Mouse (Mus musculus): Measurements from ENCODE around the gene Tnfrsf12a. TPM values are rescaled to one million over a fixed set of nuclear protein-coding genes. Genes with fewer than 3 reads are reported as not detected.
A peak's percentile ranks its signal among the peaks of the same experiment; 100 is the strongest.

Gene Tnfrsf12a
- 107 and 116 TPM in 2 replicates for polyA plus RNA-seq (2015; fragmentation: Nextera tagmentation; extraction: Ambion mirVana)

GRCm38 (mm10) chr17:23677236-23677679 lies at the start of gene Tnfrsf12a:
Gene Tnfrsf12a, minus strand, starts transcription at chr17:23677468.
- peak within 1 kb of the TSS; percentile 82 for H3K4me2 ChIP-seq
- under 1% methylated on average over 34 of the region's 34 CpGs for WGBS
- H3K27me3 ChIP-seq, result peaks cover 43% of the 10 kb centered on the region
- 0 out of 2 replicates have a peak, but pooled peaks cover 4% of the 10 kb centered on the region for H3K36me3 ChIP-seq
- H3K4me3 ChIP-seq, result peak within 1 kb of the TSS; percentile 62
- H3K9me3 ChIP-seq (replicated peaks), result no peaks in the 10 kb centered on the region
- ATAC-seq (replicated peaks; ENCODE audit: insufficient number of reproducible peaks, insufficient read depth, low FRiP score, low read depth), result peak; percentile 36; the same call in 1 of the 2 replicates
- peak within 1 kb of the TSS; percentile 71 for H3K9ac ChIP-seq
- H3K4me1 ChIP-seq (replicated peaks), result peaks cover 47% of the 10 kb centered on the region
- H3K27ac ChIP-seq, result peak within 1 kb of the TSS; percentile 97

DNA sequence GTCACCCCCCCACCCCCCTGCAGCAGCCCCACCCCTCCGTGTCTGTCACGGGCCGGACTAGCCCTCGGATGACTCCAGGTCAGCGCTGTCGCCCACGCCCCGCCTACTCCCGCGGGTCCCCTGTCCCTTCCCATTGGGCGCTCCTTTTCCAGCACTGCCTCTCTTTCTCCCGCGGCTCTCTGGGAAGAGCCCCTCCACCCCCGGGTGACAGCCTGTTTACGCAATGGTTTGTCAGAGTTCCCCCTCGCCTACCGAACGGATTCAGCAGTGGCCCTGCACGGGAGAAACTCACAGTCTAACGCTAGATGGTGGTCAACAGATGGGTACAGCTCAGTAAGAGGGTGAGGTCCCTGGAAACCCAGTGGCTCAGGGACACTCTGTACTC lies 49.5 kb upstream of the Tnfrsf12a start:
- peak overlapping the region; percentile 74 for H3K9ac ChIP-seq
- ATAC-seq (replicated peaks; ENCODE audit: insufficient number of reproducible peaks, insufficient read depth, low FRiP score, low read depth), result peak; percentile 89
- WGBS, result 0% methylated on average over 20 of the region's 20 CpGs

DNA sequence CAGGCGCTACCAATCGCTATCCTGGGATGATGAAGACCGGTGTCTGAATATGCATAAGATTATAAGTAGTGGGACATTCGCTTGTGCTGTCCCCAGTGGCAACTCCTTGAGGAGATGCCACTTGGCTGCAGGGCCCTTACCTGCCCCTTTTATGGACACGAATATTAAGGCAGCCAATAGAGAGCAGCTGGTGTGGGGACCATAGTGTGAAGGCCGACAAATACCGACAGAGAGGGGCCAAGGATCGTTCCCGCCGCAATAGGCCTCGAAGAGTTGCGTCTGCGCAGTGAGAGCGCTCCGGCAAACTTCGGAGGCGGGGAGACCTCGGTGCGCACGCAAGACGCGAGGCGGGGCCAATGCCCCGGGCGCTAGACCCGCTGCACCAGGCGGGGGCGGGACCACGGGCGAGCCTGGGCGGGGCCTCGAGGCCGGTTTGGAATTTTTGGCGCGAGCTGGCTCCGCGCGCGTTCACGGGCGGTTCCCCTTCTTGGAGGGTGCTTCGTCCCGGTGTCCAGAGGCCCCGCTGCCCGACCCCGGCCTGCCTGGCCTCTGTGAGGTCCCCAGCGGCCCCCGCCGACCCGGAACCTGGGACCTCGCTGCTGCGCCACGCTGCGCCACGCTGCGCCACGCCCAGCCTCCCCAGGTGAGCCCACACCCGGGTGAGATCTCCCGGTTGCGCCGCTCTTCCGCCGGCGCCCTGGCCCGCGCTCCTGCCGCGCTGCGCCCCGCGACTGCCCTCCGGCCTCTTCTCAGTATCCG lies 48.9 kb upstream of the Tnfrsf12a start, which contains the start of gene Pkmyt1:
TSS of gene Pkmyt1 (plus strand) at position 338 of the 759 bp plus-strand sequence.
- peaks cover 14% of the 10 kb centered on the region for H3K4me1 ChIP-seq (replicated peaks)
- WGBS, result 1% methylated on average over 72 of the region's 73 CpGs

More for the DNA sequence above, 49.5 kb upstream of the Tnfrsf12a start:
- Histone ChIP-seq H3K27ac (peak overlapping the region; percentile 83), H3K27me3 (no peaks in the 10 kb centered on the region), H3K4me2 (peak overlapping the region; percentile 68), H3K36me3 (no peaks in the 10 kb centered on the region), H3K9me3 (replicated peaks) (no peaks in the 10 kb centered on the region), H3K4me1 (replicated peaks) (peaks cover 14% of the 10 kb centered on the region), H3K4me3 (peak overlapping the region; percentile 65)

DNA sequence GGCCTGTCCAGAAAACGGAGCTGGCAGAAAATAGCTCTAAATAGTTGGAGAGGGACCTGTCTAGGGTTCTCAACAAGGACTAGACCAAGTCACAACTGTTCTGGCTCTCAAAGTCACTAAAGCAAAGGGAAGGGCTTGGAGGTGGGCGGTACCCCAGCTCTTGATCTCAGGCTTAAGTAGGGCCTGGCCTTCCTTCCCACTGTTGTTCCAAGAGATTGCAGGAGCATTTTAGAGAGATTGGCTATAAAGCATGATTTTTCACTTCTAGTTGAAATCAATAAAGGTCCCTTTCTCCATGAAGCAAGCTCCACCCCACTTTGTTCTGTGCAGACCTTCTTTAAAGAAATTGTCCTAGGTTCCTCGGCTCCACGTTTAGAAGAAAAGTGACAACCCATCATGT lies 48.2 kb upstream of the Tnfrsf12a start:
- Histone ChIP-seq H3K27me3 (no peaks in the 10 kb centered on the region), H3K36me3 (no peaks in the 10 kb centered on the region), H3K27ac (peak overlapping the region; percentile 70), H3K4me2 (peak overlapping the region; percentile 68), H3K4me1 (replicated peaks) (peaks cover 14% of the 10 kb centered on the region), H3K4me3 (peak overlapping the region; percentile 65), H3K9ac (peak overlapping the region; percentile 57; the same call in 1 of the 2 replicates), H3K9me3 (replicated peaks) (no peaks in the 10 kb centered on the region)
- 55% methylated on average over 4 of the region's 4 CpGs for whole genome bisulfite sequencing
- ATAC-seq (replicated peaks; ENCODE audit: insufficient number of reproducible peaks, insufficient read depth, low FRiP score, low read depth), result no peak

More for the DNA sequence above, 48.9 kb upstream of the Tnfrsf12a start, which contains the start of gene Pkmyt1:
- H3K27ac ChIP-seq, result peak within 1 kb of the TSS; percentile 83
- peak; percentile 93 for ATAC-seq (replicated peaks; ENCODE audit: insufficient number of reproducible peaks, insufficient read depth, low FRiP score, low read depth)
- H3K9me3 ChIP-seq (replicated peaks), result no peaks in the 10 kb centered on the region
- no peaks in the 10 kb centered on the region for H3K36me3 ChIP-seq
- H3K9ac ChIP-seq, result peak within 1 kb of the TSS; percentile 74
- peak within 1 kb of the TSS; percentile 65 for H3K4me3 ChIP-seq
- H3K27me3 ChIP-seq, result no peaks in the 10 kb centered on the region
- peak within 1 kb of the TSS; percentile 68 for H3K4me2 ChIP-seq

DNA sequence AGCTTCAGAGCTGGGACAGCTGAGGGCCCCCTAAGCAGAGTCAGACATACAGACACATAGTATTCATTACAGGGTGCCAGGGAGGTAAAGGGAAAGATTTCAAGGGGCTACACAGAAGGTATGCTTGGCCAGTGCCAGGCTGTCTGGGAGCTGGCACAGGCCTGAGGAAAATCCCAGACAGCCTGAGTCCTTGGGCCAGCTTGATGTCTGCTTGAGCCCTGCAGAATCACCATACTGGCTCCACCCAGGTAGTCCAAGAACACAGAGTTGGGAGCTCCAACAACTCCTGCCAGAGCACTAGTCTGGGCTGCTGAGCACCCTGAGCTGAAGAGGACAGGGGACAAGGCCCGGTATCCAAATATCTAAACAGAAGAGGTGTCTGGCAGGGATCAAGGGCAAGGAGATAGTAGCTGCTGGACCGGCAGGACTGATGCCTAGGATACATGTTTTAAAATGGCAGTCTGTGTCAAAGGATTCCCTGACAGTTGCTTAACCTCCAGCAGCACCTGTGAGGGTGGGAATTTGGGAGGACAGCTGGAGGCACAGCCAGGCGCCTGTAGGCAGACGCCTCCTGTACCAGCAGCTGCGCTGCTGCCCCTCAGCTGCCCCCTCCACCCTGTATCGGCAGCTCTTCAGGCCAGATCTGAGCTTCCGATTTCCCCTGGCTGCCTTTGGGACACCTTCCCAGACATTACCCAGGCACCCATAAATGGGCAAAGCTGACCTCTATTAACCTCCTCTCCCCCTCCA lies 45.3 kb upstream of the Tnfrsf12a start, which contains the start of gene 1520401A03Rik:
TSS of gene 1520401A03Rik (minus strand) at position 408 of the 750 bp plus-strand sequence.
- no peaks in the 10 kb centered on the region for H3K36me3 ChIP-seq
- no peaks in the 10 kb centered on the region for H3K9me3 ChIP-seq (replicated peaks)
- no peak within 1 kb of the TSS for H3K9ac ChIP-seq
- no peak within 1 kb of the TSS for H3K4me3 ChIP-seq
- ATAC-seq (replicated peaks; ENCODE audit: insufficient number of reproducible peaks, insufficient read depth, low FRiP score, low read depth), result no peak
- WGBS, result 56% methylated on average over 7 of the region's 7 CpGs
- H3K27me3 ChIP-seq, result 0 out of 2 replicates have a peak, but pooled peaks cover 3% of the 10 kb centered on the region
- H3K27ac ChIP-seq, result no peak within 1 kb of the TSS
- peaks cover 14% of the 10 kb centered on the region for H3K4me1 ChIP-seq (replicated peaks)
- H3K4me2 ChIP-seq, result no peak within 1 kb of the TSS

GRCm38 (mm10) chr17:23721886-23722285 lies 44.6 kb upstream of the Tnfrsf12a start:
- WGBS, result 80% methylated on average over 2 of the region's 2 CpGs
- H3K36me3 ChIP-seq, result no peaks in the 10 kb centered on the region
- no peak for ATAC-seq (replicated peaks; ENCODE audit: insufficient number of reproducible peaks, insufficient read depth, low FRiP score, low read depth)

DNA sequence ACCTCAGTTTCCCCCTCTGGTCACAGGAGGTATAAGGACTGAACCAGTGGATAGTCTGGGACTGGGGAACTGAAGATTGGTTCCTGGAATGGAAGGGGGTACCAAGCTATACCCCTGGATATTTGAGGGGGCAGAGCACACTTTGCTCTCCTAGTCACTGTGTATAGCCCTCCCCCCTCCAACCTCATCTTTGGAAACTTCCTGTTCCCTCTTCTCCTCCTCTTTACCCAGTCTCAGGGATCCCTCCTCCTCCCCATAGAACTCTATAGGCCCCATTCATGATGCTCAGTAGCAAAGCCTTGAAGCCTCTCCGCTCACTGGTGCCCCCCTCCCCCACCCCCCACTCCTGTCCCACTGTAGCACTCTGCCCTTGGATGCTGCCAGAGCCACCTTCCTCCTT lies 42.2 kb upstream of the Tnfrsf12a start:
- WGBS, result 22% methylated on average over 1 of the region's 1 CpGs
- Histone ChIP-seq H3K27ac (no peak overlapping the region), H3K9me3 (replicated peaks) (no peaks in the 10 kb centered on the region), H3K36me3 (no peaks in the 10 kb centered on the region), H3K4me3 (no peak overlapping the region), H3K27me3 (0 out of 2 replicates have a peak, but pooled peaks cover 3% of the 10 kb centered on the region), H3K4me1 (replicated peaks) (no peaks in the 10 kb centered on the region), H3K4me2 (no peak overlapping the region), H3K9ac (no peak overlapping the region)
- no peak for ATAC-seq (replicated peaks; ENCODE audit: insufficient number of reproducible peaks, insufficient read depth, low FRiP score, low read depth)

More at GRCm38 (mm10) chr17:23721886-23722285, 44.6 kb upstream of the Tnfrsf12a start:
- H3K4me2 ChIP-seq, result no peak overlapping the region
- no peak overlapping the region for H3K9ac ChIP-seq
- H3K4me3 ChIP-seq, result no peak overlapping the region
- H3K4me1 ChIP-seq (replicated peaks), result peaks cover 8% of the 10 kb centered on the region
- no peaks in the 10 kb centered on the region for H3K9me3 ChIP-seq (replicated peaks)
- no peak overlapping the region for H3K27ac ChIP-seq
- 0 out of 2 replicates have a peak, but pooled peaks cover 3% of the 10 kb centered on the region for H3K27me3 ChIP-seq

GRCm38 (mm10) chr17:23717003-23717402 lies 39.7 kb upstream of the Tnfrsf12a start:
- Histone ChIP-seq H3K36me3 (no peaks in the 10 kb centered on the region), H3K9ac (no peak overlapping the region), H3K27me3 (0 out of 2 replicates have a peak, but pooled peaks cover 3% of the 10 kb centered on the region), H3K4me1 (replicated peaks) (no peaks in the 10 kb centered on the region), H3K9me3 (replicated peaks) (no peaks in the 10 kb centered on the region), H3K27ac (no peak overlapping the region), H3K4me2 (no peak overlapping the region), H3K4me3 (no peak overlapping the region)
- no peak for ATAC-seq (replicated peaks; ENCODE audit: insufficient number of reproducible peaks, insufficient read depth, low FRiP score, low read depth)
- 58% methylated on average over 2 of the region's 2 CpGs for WGBS

DNA sequence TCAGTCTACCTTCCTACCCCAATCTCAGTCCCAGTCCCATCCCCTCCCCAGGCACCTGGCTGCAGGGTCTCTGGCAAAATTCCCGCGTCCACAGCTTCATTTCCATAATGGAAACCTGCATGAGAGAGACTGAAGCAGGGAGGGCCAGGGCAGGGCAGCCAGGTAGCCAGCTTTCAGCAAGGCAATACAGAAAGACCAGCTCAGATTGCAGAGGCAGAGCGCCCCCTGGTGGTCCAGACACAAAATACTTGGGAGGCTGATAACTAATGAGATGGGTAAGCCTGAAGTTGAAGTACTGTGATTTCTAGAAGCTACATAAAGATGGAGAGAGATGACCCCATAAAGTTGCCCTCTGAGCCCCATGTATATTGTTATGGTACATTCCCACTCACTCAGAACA lies 28.9 kb upstream of the Tnfrsf12a start:
- Histone ChIP-seq H3K27me3 (peaks cover 21% of the 10 kb centered on the region), H3K9me3 (replicated peaks) (no peaks in the 10 kb centered on the region)
- WGBS, result 2% methylated on average over 3 of the region's 3 CpGs

GRCm38 (mm10) chr17:23705525-23706104 lies 28.3 kb upstream of the Tnfrsf12a start:
- Histone ChIP-seq H3K9ac (no peak overlapping the region), H3K4me1 (replicated peaks) (no peaks in the 10 kb centered on the region), H3K4me2 (no peak overlapping the region), H3K9me3 (replicated peaks) (no peaks in the 10 kb centered on the region), H3K27me3 (peaks cover 27% of the 10 kb centered on the region), H3K36me3 (no peaks in the 10 kb centered on the region), H3K4me3 (no peak overlapping the region), H3K27ac (no peak overlapping the region)
- no peak for ATAC-seq (replicated peaks; ENCODE audit: insufficient number of reproducible peaks, insufficient read depth, low FRiP score, low read depth)
- 70% methylated on average over 7 of the region's 7 CpGs for WGBS

More for the DNA sequence above, 28.9 kb upstream of the Tnfrsf12a start:
- H3K27ac ChIP-seq, result no peak overlapping the region
- H3K4me2 ChIP-seq, result no peak overlapping the region
- H3K36me3 ChIP-seq, result no peaks in the 10 kb centered on the region
- H3K4me1 ChIP-seq (replicated peaks), result no peaks in the 10 kb centered on the region
- H3K4me3 ChIP-seq, result no peak overlapping the region
- no peak overlapping the region for H3K9ac ChIP-seq
- ATAC-seq (replicated peaks; ENCODE audit: insufficient number of reproducible peaks, insufficient read depth, low FRiP score, low read depth), result 0 out of 2 replicates have a peak, but pooled peaks have one; percentile 16

DNA sequence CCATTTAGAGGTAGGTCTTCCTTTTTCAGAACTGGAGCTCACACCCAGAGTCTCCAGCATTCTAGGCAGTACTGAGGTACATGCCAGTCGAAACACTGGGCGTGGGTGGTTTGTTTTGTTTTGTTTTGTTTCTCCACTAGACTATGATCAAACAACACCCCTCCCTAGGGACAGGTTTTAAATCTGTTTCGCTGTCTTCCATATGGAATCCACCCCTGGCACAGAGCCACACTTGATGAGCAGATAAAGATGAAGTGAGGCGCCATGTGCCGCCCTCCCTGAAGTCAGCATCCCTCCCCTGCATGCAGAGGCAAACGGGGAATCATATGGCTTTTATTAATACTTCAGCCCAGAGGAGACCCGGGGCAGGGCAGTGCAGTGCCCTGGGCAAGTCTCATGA lies 27.5 kb upstream of the Tnfrsf12a start:
- no peak for ATAC-seq (replicated peaks; ENCODE audit: insufficient number of reproducible peaks, insufficient read depth, low FRiP score, low read depth)
- 52% methylated on average over 7 of the region's 7 CpGs for WGBS
- no peak overlapping the region for H3K4me3 ChIP-seq
- H3K27me3 ChIP-seq, result peaks cover 29% of the 10 kb centered on the region
- H3K4me2 ChIP-seq, result no peak overlapping the region
- H3K4me1 ChIP-seq (replicated peaks), result peaks cover 3% of the 10 kb centered on the region
- H3K9me3 ChIP-seq (replicated peaks), result no peaks in the 10 kb centered on the region
- H3K36me3 ChIP-seq, result no peaks in the 10 kb centered on the region
- H3K9ac ChIP-seq, result no peak overlapping the region
- H3K27ac ChIP-seq, result no peak overlapping the region

Measured in heart, embryonic 15.5 days (tissue).